Mouse (Mus musculus) heart, embryonic 14.5 days (tissue): ENCODE data around the gene Rft1. TPM values are rescaled to one million over a fixed set of nuclear protein-coding genes. Genes with fewer than 3 reads are reported as not detected.

ENCODE experiments used
- ATAC-seq: fragments of 200-750 bp; cut with Nextera tagmentation; 2 replicates; pipeline ENCODE4 v1.8.0; 2017; ENCODE audit warnings: low read depth, moderate TSS enrichment; ENCODE audit not compliant: insufficient number of reproducible peaks, insufficient read depth, low FRiP score
- H3K27ac ChIP-seq, 2 experiments: fragments of 200-500 bp in 1 of 2; fragments of 300-500 bp in 1 of 2; sonication (generic) in 1 of 2; replicated peaks in 1 of 2; 2 replicates each; pipeline ENCODE4 v1.5.1; 2012 to 2014; ENCODE audit warnings: low read depth in 2 of 2, low read length in 2 of 2, control low read depth in 1 of 2, mild to moderate bottlenecking in 1 of 2, mixed read lengths in 1 of 2; ENCODE audit not compliant: control insufficient read depth in 1 of 2, insufficient read depth in 1 of 2
- H3K27me3 ChIP-seq: fragments of 300-500 bp; sonication (generic); 2 replicates; pipeline ENCODE4 v1.6.1; 2014; ENCODE audit warnings: mild to moderate bottlenecking, low read length, control low read depth; ENCODE audit not compliant: control insufficient read depth, insufficient read depth
- H3K36me3 ChIP-seq: fragments of 300-500 bp; sonication (generic); 2 replicates; pipeline ENCODE4 v1.6.1; 2014; ENCODE audit warnings: mild to moderate bottlenecking, control low read depth, low read length, mixed read lengths; ENCODE audit not compliant: control insufficient read depth, insufficient read depth
- H3K4me1 ChIP-seq, 2 experiments: fragments of 200-500 bp in 1 of 2; fragments of 300-500 bp in 1 of 2; sonication (generic) in 1 of 2; 2 replicates each; pipeline ENCODE4 v1.6.1; 2012 to 2014; ENCODE audit warnings: low read length in 2 of 2, control low read depth in 1 of 2, mixed read lengths in 1 of 2; ENCODE audit not compliant: control insufficient read depth in 2 of 2, insufficient read depth in 2 of 2
- H3K4me2 ChIP-seq: fragments of 300-500 bp; sonication (generic); 2 replicates; pipeline ENCODE4 v1.6.1; 2014; ENCODE audit warnings: mild to moderate bottlenecking, low read length
- H3K4me3 ChIP-seq, 2 experiments: fragments of 200-500 bp in 1 of 2; fragments of 300-500 bp in 1 of 2; sonication (generic) in 1 of 2; 2 replicates each; pipeline ENCODE4 v1.5.1; 2012 to 2014; ENCODE audit warnings: low read length in 2 of 2, mild to moderate bottlenecking in 2 of 2, control low read depth in 1 of 2, low read depth in 1 of 2, moderate library complexity in 1 of 2; ENCODE audit not compliant: control insufficient read depth in 1 of 2, insufficient read depth in 1 of 2
- H3K9ac ChIP-seq: fragments of 300-500 bp; sonication (generic); 2 replicates; pipeline ENCODE4 v1.6.1; 2014; ENCODE audit warnings: mild to moderate bottlenecking, low read length
- H3K9me3 ChIP-seq: fragments of 300-500 bp; sonication (generic); 2 replicates; pipeline ENCODE4 v1.6.1; 2016; ENCODE audit warnings: low read length, control low read depth; ENCODE audit not compliant: control insufficient read depth
- WGBS: fragments of 180-500 bp; shearing (Covaris S2); extraction: QIAGEN DNeasy Blood & Tissue Kit; methylation state at CpG from one replicate; pipeline ENCODE4 v1.1.7; 2014; 5-methylcytosine and 5-hydroxymethylcytosine counted together
- polyA plus RNA-seq: library from polyadenylated mRNA; unstranded; fragments of >200 nt; fragmentation: Nextera tagmentation; extraction: Ambion mirVana; gene quantifications from 2 replicates; pipeline ENCODE4 v1.2.1, GENCODE M21; 2014

Rft1 gene
- polyA plus RNA-seq, 1 experiment from 2014 or later: 11.8 TPM

DNA sequence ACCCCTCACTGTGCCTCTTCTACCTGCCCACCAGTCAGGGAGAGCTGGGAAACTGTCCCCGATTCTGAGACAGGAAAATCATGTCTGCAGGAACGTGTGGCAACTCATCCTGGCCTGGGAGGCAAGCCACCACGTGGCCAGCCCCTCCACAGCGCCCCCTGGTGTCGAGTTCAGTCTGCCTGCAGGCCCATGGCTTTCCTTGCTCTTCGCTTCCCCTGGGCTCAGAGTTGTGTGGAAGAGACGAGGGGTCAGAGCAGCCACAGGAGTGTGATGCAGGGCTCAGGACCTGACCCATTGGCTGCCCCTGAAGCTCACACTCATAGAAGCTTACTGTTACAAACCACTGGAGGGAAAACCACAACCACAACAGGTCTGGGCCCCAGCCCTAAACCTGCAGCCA is 41.6 kb upstream of the Rft1 start:
- no peak for ATAC-seq
- 22% methylated on average over 7 of the region's 7 CpGs for WGBS
- Histone ChIP-seq H3K36me3 (peaks cover 15% of the 10 kb centered on the region), H3K9me3 (no peaks in the 10 kb centered on the region), H3K4me3 (no peak overlapping the region), H3K9ac (peak overlapping the region; percentile 17; the same call in 1 of the 2 replicates), H3K4me1 (peaks cover 8 to 15% of the 10 kb centered on the region in 2 experiments; a peak in 2 of 4 replicates), H3K27ac (no peak overlapping the region), H3K27me3 (no peaks in the 10 kb centered on the region), H3K4me2 (no peak overlapping the region)

GRCm38 (mm10) chr14:30612962-30613715 is 41.0 kb upstream of the Rft1 start:
- Histone ChIP-seq H3K4me1 (peaks cover 8 to 15% of the 10 kb centered on the region in 2 experiments; a peak in 2 of 4 replicates), H3K9ac (peak overlapping the region; percentile 17; the same call in 1 of the 2 replicates), H3K9me3 (no peaks in the 10 kb centered on the region), H3K4me3 (no peak overlapping the region), H3K4me2 (no peak overlapping the region), H3K27me3 (no peaks in the 10 kb centered on the region), H3K27ac (no peak overlapping the region), H3K36me3 (peaks cover 15% of the 10 kb centered on the region)
- 83% methylated on average over 2 of the region's 2 CpGs for WGBS
- no peak for ATAC-seq

DNA sequence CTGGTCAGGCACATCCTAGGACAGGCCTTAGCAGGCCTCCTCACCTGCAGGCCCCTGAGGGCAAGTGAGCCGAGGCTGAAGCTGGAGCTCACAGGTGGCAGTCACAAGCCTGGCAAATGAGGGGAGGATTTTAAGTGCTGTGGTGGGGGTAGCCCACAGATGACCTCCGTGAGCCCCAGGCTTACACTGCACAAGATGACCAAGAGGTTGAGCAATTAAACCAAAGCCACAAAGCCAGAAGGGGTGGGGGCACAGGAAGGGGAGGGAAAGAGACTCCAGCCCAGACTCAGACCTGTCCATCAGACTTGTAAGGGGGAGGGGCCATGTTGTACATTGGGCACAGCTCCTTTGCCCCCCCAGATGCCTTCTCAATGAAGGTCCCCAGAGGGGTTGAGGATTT is 37.4 kb upstream of the Rft1 start:
- ATAC-seq: no peak
- no peak overlapping the region for H3K27ac ChIP-seq
- H3K36me3 ChIP-seq: no peaks in the 10 kb centered on the region
- no peak overlapping the region for H3K4me2 ChIP-seq
- WGBS: 64% methylated on average over 2 of the region's 2 CpGs
- peaks cover 8 to 9% of the 10 kb centered on the region in 2 experiments; a peak in 2 of 4 replicates for H3K4me1 ChIP-seq
- H3K9ac ChIP-seq: no peak overlapping the region
- H3K4me3 ChIP-seq: no peak overlapping the region
- H3K27me3 ChIP-seq: no peaks in the 10 kb centered on the region
- H3K9me3 ChIP-seq: no peaks in the 10 kb centered on the region

DNA sequence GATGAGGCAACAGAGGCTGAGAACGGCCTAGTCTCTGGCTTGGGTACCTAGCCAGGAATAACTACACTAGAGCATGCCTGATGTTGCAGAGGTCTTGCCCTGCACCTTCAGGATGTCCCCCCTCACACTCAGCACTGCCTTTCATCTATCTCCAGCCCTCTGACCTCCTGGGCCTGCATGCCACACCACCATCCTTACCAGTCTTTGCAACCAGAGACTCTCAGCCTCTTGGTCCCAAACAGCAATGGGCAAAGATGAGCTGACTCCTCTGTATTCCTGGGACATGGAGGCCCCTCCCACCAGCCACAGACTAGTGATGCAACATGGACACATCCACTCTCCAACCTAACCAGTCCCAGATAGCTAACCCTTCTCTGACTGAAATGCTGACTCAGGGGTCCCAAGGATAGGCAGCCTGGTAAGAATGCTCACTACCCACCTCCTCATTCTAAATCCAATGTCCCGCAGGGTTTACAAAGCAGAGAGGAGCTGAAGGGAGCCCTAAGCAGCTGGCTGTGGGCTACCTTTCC is 35.3 kb upstream of the Rft1 start:
- WGBS: 89% methylated on average over 2 of the region's 2 CpGs
- no peaks in the 10 kb centered on the region for H3K36me3 ChIP-seq
- no peak for ATAC-seq

DNA sequence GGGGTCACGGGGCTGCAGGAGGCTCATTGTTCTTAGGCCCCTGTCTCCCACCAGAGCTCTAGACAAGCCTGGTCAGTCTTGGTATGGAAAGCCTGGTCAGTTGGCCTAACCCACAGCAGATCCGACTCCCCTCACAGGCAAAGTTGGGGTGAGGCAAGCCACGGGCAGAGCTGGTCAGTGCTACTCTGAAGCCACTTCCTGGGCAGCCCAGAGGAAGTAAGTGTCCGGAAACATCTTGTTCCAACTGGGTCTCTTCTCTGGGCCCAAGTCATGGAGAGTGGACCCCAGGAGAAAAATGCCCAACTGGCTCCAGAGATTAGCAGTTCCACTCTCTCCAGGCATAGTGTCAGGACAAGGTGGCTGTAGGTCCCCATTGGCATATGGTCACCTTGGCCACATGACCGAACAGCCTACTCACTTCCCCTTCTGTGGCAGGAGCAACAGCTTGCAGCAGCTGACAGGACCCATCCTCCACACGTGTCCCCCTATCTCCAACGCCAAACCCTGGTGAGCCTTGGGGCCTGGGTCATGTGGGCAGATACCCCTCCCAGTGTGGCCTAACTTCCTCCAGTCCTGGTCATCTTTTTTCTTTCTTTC is 34.1 kb upstream of the Rft1 start:
- no peaks in the 10 kb centered on the region for H3K36me3 ChIP-seq
- H3K9ac ChIP-seq: no peak overlapping the region
- no peak overlapping the region for H3K27ac ChIP-seq
- ATAC-seq: no peak
- H3K27me3 ChIP-seq: no peaks in the 10 kb centered on the region
- H3K4me3 ChIP-seq: no peak overlapping the region
- 60% methylated on average over 7 of the region's 7 CpGs for WGBS
- no peaks in the 10 kb centered on the region for H3K9me3 ChIP-seq
- H3K4me2 ChIP-seq: no peak overlapping the region
- peaks cover 2 to 16% of the 10 kb centered on the region in 2 experiments; a peak in 3 of 4 replicates for H3K4me1 ChIP-seq

More for the DNA sequence above, 35.3 kb upstream of the Rft1 start:
- Histone ChIP-seq H3K4me2 (no peak overlapping the region), H3K4me1 (peaks cover 8 to 11% of the 10 kb centered on the region in 2 experiments; a peak in 2 of 4 replicates), H3K9ac (no peak overlapping the region), H3K4me3 (no peak overlapping the region), H3K27me3 (no peaks in the 10 kb centered on the region), H3K27ac (no peak overlapping the region), H3K9me3 (no peaks in the 10 kb centered on the region)

- peaks cover 4 to 24% of the 10 kb centered on the region in 2 experiments; a peak in 3 of 4 replicates for H3K4me1 ChIP-seq
- H3K27me3 ChIP-seq: no peaks in the 10 kb centered on the region
- H3K4me2 ChIP-seq: no peak overlapping the region
- no peak overlapping the region for H3K27ac ChIP-seq
- no peak for ATAC-seq
- no peaks in the 10 kb centered on the region for H3K36me3 ChIP-seq
- H3K9ac ChIP-seq: no peak overlapping the region
- 73% methylated on average over 7 of the region's 7 CpGs for WGBS
- H3K9me3 ChIP-seq: no peaks in the 10 kb centered on the region
- H3K4me3 ChIP-seq: no peak overlapping the region
Observed at GRCm38 (mm10) chr14:30622130-30622529, 32.0 kb upstream of the Rft1 start.

DNA sequence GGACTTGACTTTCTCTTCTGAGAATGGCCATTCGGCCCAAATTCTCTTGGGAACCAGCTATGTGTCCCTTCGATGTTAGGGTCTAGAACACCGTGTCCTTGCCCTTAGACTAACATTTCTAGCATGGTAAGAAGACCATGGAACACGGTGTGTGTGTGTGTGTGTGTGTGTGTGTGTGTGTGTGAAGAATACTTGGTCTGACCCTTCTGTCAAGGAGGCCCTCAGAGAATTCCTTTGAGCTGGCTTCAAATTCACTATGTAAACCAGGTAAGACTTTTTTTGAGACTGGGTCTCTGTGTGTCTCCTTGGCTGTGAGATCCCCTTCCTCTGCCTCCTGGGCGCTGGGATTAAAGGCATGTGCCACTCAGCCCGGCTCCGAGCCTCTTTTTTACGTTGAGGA is 31.6 kb upstream of the Rft1 start:
- 93% methylated on average over 8 of the region's 8 CpGs for WGBS
- H3K27ac ChIP-seq: no peak overlapping the region
- no peak for ATAC-seq

More for the DNA sequence above, 31.6 kb upstream of the Rft1 start:
- H3K4me1 ChIP-seq: peaks cover 4 to 24% of the 10 kb centered on the region in 2 experiments; a peak in 3 of 4 replicates
- no peaks in the 10 kb centered on the region for H3K27me3 ChIP-seq
- H3K4me3 ChIP-seq: no peak overlapping the region
- H3K4me2 ChIP-seq: no peak overlapping the region
- no peaks in the 10 kb centered on the region for H3K36me3 ChIP-seq
- H3K9me3 ChIP-seq: no peaks in the 10 kb centered on the region
- no peak overlapping the region for H3K9ac ChIP-seq
